Mouse (Mus musculus) forebrain, embryonic 10.5 days (tissue): ENCODE results near the gene H2-Aa. TPM values are rescaled to one million over a fixed set of nuclear protein-coding genes. Genes with fewer than 3 reads are reported as not detected.

Experiments used
- DNase-seq: peaks from one replicate; pipeline ENCODE4 v3.0.0-alpha.2; 2017; ENCODE audit warnings: low spot score; ENCODE audit errors: extremely low spot score
- H3K27ac ChIP-seq: fragments of 300-500 bp; sonication (generic); 2 replicates; pipeline ENCODE4 v1.5.1; 2016; ENCODE audit warnings: mild to moderate bottlenecking
- H3K27me3 ChIP-seq: fragments of 300-500 bp; sonication (generic); 2 replicates; pipeline ENCODE4 v1.6.1; 2016; ENCODE audit warnings: mild to moderate bottlenecking; ENCODE audit not compliant: poor library complexity, severe bottlenecking
- H3K36me3 ChIP-seq: fragments of 300-500 bp; sonication (generic); replicated peaks from 2 replicates; pipeline ENCODE4 v1.6.1; 2016; ENCODE audit warnings: mild to moderate bottlenecking, moderate library complexity
- H3K4me1 ChIP-seq: fragments of 300-500 bp; sonication (generic); 2 replicates; pipeline ENCODE4 v1.6.1; 2016
- H3K4me3 ChIP-seq: fragments of 300-500 bp; sonication (generic); 2 replicates; pipeline ENCODE4 v1.5.1; 2016; ENCODE audit warnings: mild to moderate bottlenecking, moderate library complexity
- H3K9me3 ChIP-seq: fragments of 300-500 bp; sonication (generic); 2 replicates; pipeline ENCODE4 v1.6.1; 2016; ENCODE audit warnings: mild to moderate bottlenecking, moderate library complexity
- WGBS: fragments of 180-500 bp; shearing (Covaris S2); methylation state at CpG from one replicate; pipeline ENCODE4 v1.1.7; 2016; 5-methylcytosine and 5-hydroxymethylcytosine counted together
- polyA plus RNA-seq: library from polyadenylated mRNA; unstranded; fragments of >200 nt; fragmentation: Nextera tagmentation; extraction: Ambion mirVana; gene quantifications from 2 replicates; pipeline ENCODE4 v1.2.1, GENCODE M21; 2016

H2-Aa gene
- polyA plus RNA-seq, 1 experiment from 2014 or later = 0.17 TPM

GRCm38 (mm10) chr17:34309225-34309624 lies 21.6 kb upstream of the H2-Aa start:
- Histone ChIP-seq H3K27ac (peak overlapping the region; percentile 82), H3K27me3 (peaks cover 11% of the 10 kb centered on the region)

DNA sequence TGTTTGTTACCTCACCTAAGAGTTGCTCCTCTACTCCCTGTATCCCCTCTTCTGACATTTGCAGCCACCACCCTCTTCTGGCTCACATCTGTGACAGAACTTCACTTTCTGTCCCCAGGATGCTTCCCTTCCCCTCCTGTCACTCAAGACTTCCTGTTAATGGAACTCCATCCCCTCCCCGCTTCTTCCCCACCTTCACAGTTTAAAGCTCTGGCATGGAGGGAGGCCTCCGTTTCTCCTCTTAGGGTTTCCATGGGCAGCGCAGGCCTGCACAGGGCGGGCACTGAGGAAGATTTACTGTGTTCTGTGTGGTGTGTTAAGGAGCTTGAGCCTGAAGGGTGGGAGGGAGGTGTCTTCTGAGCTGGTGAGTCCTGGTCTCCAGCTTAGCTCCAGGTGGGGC lies 20.5 kb upstream of the H2-Aa start:
- Histone ChIP-seq H3K4me3 (no peak overlapping the region), H3K4me1 (peaks cover 11% of the 10 kb centered on the region), H3K9me3 (no peaks in the 10 kb centered on the region), H3K27ac (no peak overlapping the region), H3K27me3 (peaks cover 11% of the 10 kb centered on the region), H3K36me3 (no peaks in the 10 kb centered on the region)
- DNase-seq = no peak
- WGBS = 80% methylated on average over 4 of the region's 4 CpGs

More at GRCm38 (mm10) chr17:34309225-34309624, 21.6 kb upstream of the H2-Aa start:
- Histone ChIP-seq H3K4me3 (peak overlapping the region; percentile 68), H3K36me3 (no peaks in the 10 kb centered on the region), H3K9me3 (no peaks in the 10 kb centered on the region), H3K4me1 (peaks cover 11% of the 10 kb centered on the region)
- no peak for DNase-seq
- WGBS = 31% methylated on average over 10 of the region's 10 CpGs

DNA sequence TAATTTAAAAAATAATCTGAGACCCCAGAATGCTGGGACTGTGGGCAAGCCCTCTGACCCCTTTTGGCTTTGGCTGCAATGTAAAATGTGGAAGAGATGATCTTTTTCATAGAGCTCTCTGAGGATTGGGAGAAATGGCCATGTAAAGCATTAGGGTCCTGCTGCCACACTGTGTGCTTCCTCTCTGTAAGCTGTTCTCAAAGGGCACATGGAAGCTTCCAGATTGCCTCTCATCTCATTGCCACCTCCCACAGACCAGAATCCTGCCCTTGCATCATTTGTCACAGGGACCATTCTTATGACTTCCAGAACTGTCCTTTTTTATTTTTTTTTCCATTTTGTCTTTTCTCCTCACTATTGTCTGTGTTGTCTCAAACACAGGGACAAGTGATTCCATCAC lies 19.6 kb upstream of the H2-Aa start:
- peaks cover 11% of the 10 kb centered on the region for H3K27me3 ChIP-seq
- no peak for DNase-seq
- H3K27ac ChIP-seq = no peak overlapping the region
- peaks cover 11% of the 10 kb centered on the region for H3K4me1 ChIP-seq
- H3K36me3 ChIP-seq = no peaks in the 10 kb centered on the region
- H3K9me3 ChIP-seq = no peaks in the 10 kb centered on the region
- no peak overlapping the region for H3K4me3 ChIP-seq

DNA sequence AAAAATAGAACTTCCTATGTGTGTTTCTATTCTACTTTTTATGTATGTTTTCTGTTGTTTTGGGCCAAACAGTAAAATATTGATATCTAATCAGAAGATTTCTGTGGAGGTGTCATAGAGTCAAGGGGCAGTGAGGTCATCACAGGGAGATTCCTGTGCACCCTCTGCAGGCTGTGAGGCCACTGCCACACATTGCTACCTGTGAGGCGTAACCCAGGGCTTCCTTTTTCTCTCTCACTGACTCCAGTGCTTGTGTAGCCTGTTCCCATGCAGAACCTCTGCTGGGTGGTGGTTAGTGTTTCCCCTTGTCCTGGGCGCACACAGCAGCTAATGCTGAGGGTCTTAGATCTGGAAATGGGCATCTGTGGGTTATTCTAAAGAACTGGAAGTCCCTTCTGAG lies 18.8 kb upstream of the H2-Aa start:
- H3K9me3 ChIP-seq = no peaks in the 10 kb centered on the region
- no peaks in the 10 kb centered on the region for H3K36me3 ChIP-seq
- peaks cover 11% of the 10 kb centered on the region for H3K4me1 ChIP-seq
- H3K27me3 ChIP-seq = peaks cover 11% of the 10 kb centered on the region
- WGBS = 87% methylated on average over 2 of the region's 2 CpGs
- H3K4me3 ChIP-seq = no peak overlapping the region
- no peak for DNase-seq
- H3K27ac ChIP-seq = no peak overlapping the region

DNA sequence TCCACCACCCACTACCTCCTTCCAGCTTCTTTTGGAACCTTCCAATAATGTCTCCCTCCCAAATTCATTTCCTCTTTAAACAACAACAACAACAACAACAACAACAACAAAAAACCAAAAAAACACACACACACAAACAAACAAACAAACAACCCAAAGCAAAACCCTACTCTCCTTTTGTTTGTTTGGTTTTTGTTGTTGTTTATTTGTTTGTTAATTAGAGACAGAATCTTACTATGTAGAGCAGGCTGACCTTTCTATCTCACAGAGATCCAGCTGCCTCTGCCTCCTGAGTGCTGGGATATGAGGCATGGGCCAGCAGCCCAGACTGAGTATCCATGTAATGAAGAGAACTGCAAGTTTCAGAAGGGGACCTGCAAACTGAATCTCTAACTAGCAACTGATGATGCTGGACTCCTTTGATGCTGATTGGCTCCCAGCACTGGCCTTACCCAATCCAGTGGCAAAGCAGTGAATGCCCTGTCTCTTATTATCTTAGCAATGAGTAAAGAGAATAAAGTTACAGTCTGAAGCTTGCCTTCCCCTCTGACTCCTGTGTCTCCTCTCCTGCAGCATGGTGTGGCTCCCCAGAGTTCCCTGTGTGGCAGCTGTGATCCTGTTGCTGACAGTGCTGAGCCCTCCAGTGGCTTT lies 17.9 kb upstream of the H2-Aa start, which contains the start of gene H2-Eb1:
Gene H2-Eb1 (plus strand): TSS at position 488 of the 651 bp plus-strand sequence.
- H3K4me3 ChIP-seq = no peak within 1 kb of the TSS
- H3K36me3 ChIP-seq = no peaks in the 10 kb centered on the region
- no peak within 1 kb of the TSS for H3K27ac ChIP-seq
- no peaks in the 10 kb centered on the region for H3K9me3 ChIP-seq
- H3K4me1 ChIP-seq = peaks cover 11% of the 10 kb centered on the region
- H3K27me3 ChIP-seq = peaks cover 11% of the 10 kb centered on the region
- DNase-seq = peak; percentile 61

DNA sequence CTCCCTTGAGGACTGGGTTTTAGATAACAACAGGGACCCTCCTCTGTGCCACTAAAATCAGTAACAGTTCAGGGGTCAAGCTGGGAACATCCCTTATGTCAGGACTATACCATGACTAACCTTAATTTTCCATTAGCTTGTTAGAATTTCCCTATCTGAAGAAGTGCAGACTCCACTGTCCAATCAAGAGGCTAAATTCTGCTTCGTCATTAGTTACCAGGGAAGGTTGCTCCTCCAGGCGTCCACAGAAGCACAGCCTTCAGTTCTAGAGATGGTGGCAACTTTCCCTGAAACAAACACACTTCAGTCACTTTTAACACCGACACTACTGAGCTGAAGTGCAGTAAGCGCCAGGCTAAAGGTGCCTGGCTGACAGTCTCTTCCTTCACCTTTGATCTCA lies 17.1 kb upstream of the H2-Aa start:
- WGBS = 41% methylated on average over 4 of the region's 4 CpGs

DNA sequence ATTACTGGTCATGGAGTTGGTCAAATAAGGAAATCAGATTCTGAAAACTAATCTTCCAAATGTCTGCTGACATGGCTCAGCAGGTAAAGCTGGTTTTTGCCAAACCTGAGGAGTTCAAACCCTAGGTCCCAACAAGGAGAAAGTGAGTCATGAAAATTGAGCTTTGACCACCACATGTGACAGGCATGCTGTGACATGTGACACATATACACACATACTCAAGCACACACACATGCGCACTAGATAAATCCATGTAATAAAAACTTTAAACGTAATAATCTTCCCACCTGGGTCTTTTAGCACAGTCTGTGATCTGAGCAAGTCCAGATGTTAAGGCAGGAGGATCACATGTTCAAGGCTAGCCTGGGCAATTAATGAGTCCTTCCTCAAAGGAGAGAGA lies 16.2 kb upstream of the H2-Aa start:
- no peak overlapping the region for H3K27ac ChIP-seq
- 89% methylated on average over 2 of the region's 2 CpGs for WGBS
- no peak overlapping the region for H3K4me3 ChIP-seq
- no peaks in the 10 kb centered on the region for H3K4me1 ChIP-seq
- H3K9me3 ChIP-seq = no peaks in the 10 kb centered on the region
- DNase-seq = no peak
- peaks cover 7% of the 10 kb centered on the region for H3K27me3 ChIP-seq
- H3K36me3 ChIP-seq = no peaks in the 10 kb centered on the region

More for the DNA sequence above, 17.1 kb upstream of the H2-Aa start:
- H3K27ac ChIP-seq = no peak overlapping the region
- H3K4me1 ChIP-seq = peaks cover 7% of the 10 kb centered on the region
- DNase-seq = no peak
- no peaks in the 10 kb centered on the region for H3K36me3 ChIP-seq
- peaks cover 11% of the 10 kb centered on the region for H3K27me3 ChIP-seq
- no peaks in the 10 kb centered on the region for H3K9me3 ChIP-seq
- no peak overlapping the region for H3K4me3 ChIP-seq

- no peaks in the 10 kb centered on the region for H3K9me3 ChIP-seq
- no peak overlapping the region for H3K4me3 ChIP-seq
- H3K27ac ChIP-seq = no peak overlapping the region
- H3K4me1 ChIP-seq = no peaks in the 10 kb centered on the region
- H3K36me3 ChIP-seq = no peaks in the 10 kb centered on the region
- WGBS = 85% methylated on average over 4 of the region's 4 CpGs
- H3K27me3 ChIP-seq = peaks cover 5% of the 10 kb centered on the region; the same call in 1 of the 2 replicates
- no peak for DNase-seq
These were observed 14.1 kb upstream of the H2-Aa start for GRCm38 (mm10) chr17:34301670-34302190.

GRCm38 (mm10) chr17:34300691-34301566 lies 13.3 kb upstream of the H2-Aa start:
- no peak overlapping the region for H3K4me3 ChIP-seq
- peaks cover 1% of the 10 kb centered on the region for H3K4me1 ChIP-seq
- H3K27ac ChIP-seq = no peak overlapping the region
- DNase-seq = no peak
- no peaks in the 10 kb centered on the region for H3K36me3 ChIP-seq
- peaks cover 10% of the 10 kb centered on the region; the same call in 1 of the 2 replicates for H3K27me3 ChIP-seq
- 84% methylated on average over 23 of the region's 23 CpGs for WGBS
- no peaks in the 10 kb centered on the region for H3K9me3 ChIP-seq

- peaks cover 4% of the 10 kb centered on the region for H3K4me1 ChIP-seq
- peaks cover 10% of the 10 kb centered on the region; the same call in 1 of the 2 replicates for H3K27me3 ChIP-seq
- H3K9me3 ChIP-seq = no peaks in the 10 kb centered on the region
- H3K4me3 ChIP-seq = no peak overlapping the region
- DNase-seq = no peak
- WGBS = 92% methylated on average over 8 of the region's 8 CpGs
- H3K36me3 ChIP-seq = no peaks in the 10 kb centered on the region
- H3K27ac ChIP-seq = no peak overlapping the region
These were observed 12.4 kb upstream of the H2-Aa start for GRCm38 (mm10) chr17:34300071-34300470.

- Histone ChIP-seq H3K27ac (no peak overlapping the region), H3K4me3 (no peak overlapping the region), H3K4me1 (peaks cover 4% of the 10 kb centered on the region), H3K36me3 (no peaks in the 10 kb centered on the region), H3K27me3 (peaks cover 10% of the 10 kb centered on the region; the same call in 1 of the 2 replicates), H3K9me3 (no peaks in the 10 kb centered on the region)
- 73% methylated on average over 3 of the region's 3 CpGs for WGBS
- no peak for DNase-seq
These were observed 11.7 kb upstream of the H2-Aa start for GRCm38 (mm10) chr17:34299356-34299755.

GRCm38 (mm10) chr17:34295891-34296794 lies 8.5 kb upstream of the H2-Aa start:
- no peak overlapping the region for H3K27ac ChIP-seq

More at GRCm38 (mm10) chr17:34295891-34296794, 8.5 kb upstream of the H2-Aa start:
- H3K9me3 ChIP-seq = no peaks in the 10 kb centered on the region
- DNase-seq = no peak
- H3K27me3 ChIP-seq = peaks cover 10% of the 10 kb centered on the region; the same call in 1 of the 2 replicates
- no peaks in the 10 kb centered on the region for H3K36me3 ChIP-seq
- WGBS = 26% methylated on average over 23 of the region's 23 CpGs
- H3K4me3 ChIP-seq = peak overlapping the region; percentile 46
- H3K4me1 ChIP-seq = peaks cover 8% of the 10 kb centered on the region
